Mouse (Mus musculus) kidney, postnatal 4 days (tissue): Measurements from ENCODE around the gene Otop1.

ENCODE experiments used
- DNase-seq, 2 experiments: peaks; one replicate each; pipeline ENCODE4 v3.0.0; 2021; ENCODE audit warnings: mixed read lengths in 2 of 2

The Otop1 gene

GRCm38 (mm10) chr5:38275771-38276170 lies at the start of gene Otop1:
Gene Otop1 (plus strand): TSS chr5:38275972.
- no peak for DNase-seq

GRCm38 (mm10) chr5:38235422-38235821 lies 40.4 kb upstream of the Otop1 start:
- peak; percentile 73 for DNase-seq

- DNase-seq = peak in 1 of 2 experiments; percentile 11
These were observed 39.1 kb upstream of the Otop1 start for GRCm38 (mm10) chr5:38236627-38237026.

- DNase-seq = no peak
These were observed 34.9 kb upstream of the Otop1 start for GRCm38 (mm10) chr5:38240727-38241472.

GRCm38 (mm10) chr5:38241473-38241834 lies 34.3 kb upstream of the Otop1 start:
- DNase-seq = no peak

GRCm38 (mm10) chr5:38241966-38242365 lies 33.8 kb upstream of the Otop1 start:
- DNase-seq = no peak

GRCm38 (mm10) chr5:38255195-38255594 lies 20.6 kb upstream of the Otop1 start:
- DNase-seq = no peak

- no peak for DNase-seq
These were observed 20.1 kb upstream of the Otop1 start for GRCm38 (mm10) chr5:38255644-38256043.

GRCm38 (mm10) chr5:38256551-38256950 lies 19.2 kb upstream of the Otop1 start:
- DNase-seq = no peak

GRCm38 (mm10) chr5:38258034-38258772 lies 17.6 kb upstream of the Otop1 start:
- no peak for DNase-seq

- DNase-seq = no peak
These were observed 17.0 kb upstream of the Otop1 start for GRCm38 (mm10) chr5:38258773-38259146.

GRCm38 (mm10) chr5:38259455-38260106 lies 16.2 kb upstream of the Otop1 start:
- DNase-seq = no peak

GRCm38 (mm10) chr5:38260107-38260682 lies 15.6 kb upstream of the Otop1 start, which contains the start of gene Tmem128:
Gene Tmem128 (plus strand): TSS chr5:38260185.
- peak; percentile 73 to 83 for DNase-seq

- DNase-seq = no peak
These were observed 4.8 kb upstream of the Otop1 start for GRCm38 (mm10) chr5:38270942-38271341.

- DNase-seq = no peak
These were observed 1.9 kb upstream of the Otop1 start for GRCm38 (mm10) chr5:38273831-38274230.

- no peak for DNase-seq
These were observed 679 bp downstream of the Otop1 start for GRCm38 (mm10) chr5:38276451-38276850.

- no peak for DNase-seq
These were observed 1.5 kb downstream of the Otop1 start for GRCm38 (mm10) chr5:38277098-38277866.

GRCm38 (mm10) chr5:38277936-38278600 lies 2.3 kb downstream of the Otop1 start:
- no peak for DNase-seq

- no peak for DNase-seq
These were observed 4.3 kb downstream of the Otop1 start for GRCm38 (mm10) chr5:38280075-38280474.

GRCm38 (mm10) chr5:38285724-38286123 lies 10.0 kb downstream of the Otop1 start:
- DNase-seq = no peak

GRCm38 (mm10) chr5:38288476-38288875 lies 12.7 kb downstream of the Otop1 start:
- no peak for DNase-seq
